Mouse (Mus musculus) testis, adult 2 months (tissue): ENCODE measurements around the gene Mrpl47. TPM values are rescaled to one million over a fixed set of nuclear protein-coding genes. Genes with fewer than 3 reads are reported as not detected.

Source experiments
- H3K27ac ChIP-seq: fragments of 200-500 bp; 2 replicates; pipeline ENCODE4 v1.5.1; 2012; ENCODE audit warnings: low read depth, low read length; ENCODE audit not compliant: control insufficient read depth, insufficient read depth
- H3K27me3 ChIP-seq: fragments of 200-500 bp; 2 replicates; pipeline ENCODE4 v1.6.1; 2012; ENCODE audit warnings: mild to moderate bottlenecking, low read length, moderate library complexity; ENCODE audit not compliant: control insufficient read depth, insufficient read depth
- H3K36me3 ChIP-seq: fragments of 200-500 bp; 2 replicates; pipeline ENCODE4 v1.6.1; 2012; ENCODE audit warnings: mild to moderate bottlenecking, low read length; ENCODE audit not compliant: control insufficient read depth, insufficient read depth
- H3K4me1 ChIP-seq: fragments of 200-500 bp; 2 replicates; pipeline ENCODE4 v1.6.1; 2012; ENCODE audit warnings: low read length; ENCODE audit not compliant: control insufficient read depth, insufficient read depth
- H3K4me3 ChIP-seq: fragments of 200-500 bp; 2 replicates; pipeline ENCODE4 v1.5.1; 2012; ENCODE audit warnings: low read depth, mild to moderate bottlenecking, low read length, moderate library complexity, mixed read lengths; ENCODE audit not compliant: control insufficient read depth
- CTCF ChIP-seq: fragments of 200-500 bp; IDR thresholded peaks from 2 replicates; pipeline ENCODE4 v1.5.1; 2012; ENCODE audit warnings: low read depth, mild to moderate bottlenecking, inconsistent platforms, low read length, moderate library complexity; ENCODE audit not compliant: control insufficient read depth, insufficient read depth, insufficient replicate concordance
- POLR2A ChIP-seq: fragments of 200-500 bp; IDR thresholded peaks from 2 replicates; pipeline ENCODE4 v1.6.1; 2012; ENCODE audit warnings: low read depth, mild to moderate bottlenecking, inconsistent platforms, low read length, moderate library complexity; ENCODE audit not compliant: control insufficient read depth
- polyA plus RNA-seq: library from polyadenylated mRNA; depleted of rRNA; stranded (reverse); fragments of >200 nt; gene quantifications from 2 replicates; pipeline ENCODE4 v1.2.3, GENCODE M21; 2012

Gene Mrpl47
- polyA plus RNA-seq, 1 experiment, result 18.8 TPM

DNA sequence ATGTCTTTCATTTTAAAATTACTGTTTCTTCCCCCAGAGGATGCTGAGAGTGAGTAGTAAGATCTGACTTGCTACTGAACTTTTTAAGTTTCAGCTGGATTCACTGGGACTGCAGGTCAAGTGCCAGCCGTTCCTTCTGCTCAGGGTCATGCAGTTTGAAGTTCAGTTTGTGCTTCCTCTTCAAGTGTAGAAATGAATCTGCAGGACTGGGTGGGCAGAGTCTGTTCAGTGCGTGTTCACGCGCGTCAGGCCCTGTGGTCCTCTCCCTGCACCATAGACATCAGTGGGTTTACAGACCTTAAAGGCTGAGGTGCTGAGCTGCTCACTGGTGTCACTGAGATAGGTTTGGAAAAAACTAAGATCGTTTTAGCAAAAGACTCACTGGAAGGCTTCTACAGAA, 7.6 kb upstream of the Mrpl47 start:
- Histone ChIP-seq H3K4me1 (no peaks in the 10 kb centered on the region), H3K36me3 (no peaks in the 10 kb centered on the region; the same call in none of the 2 replicates), H3K4me3 (no peak overlapping the region), H3K27ac (no peak overlapping the region), H3K27me3 (no peaks in the 10 kb centered on the region)
- TF ChIP-seq POLR2A (no peak), CTCF (no peak)

DNA sequence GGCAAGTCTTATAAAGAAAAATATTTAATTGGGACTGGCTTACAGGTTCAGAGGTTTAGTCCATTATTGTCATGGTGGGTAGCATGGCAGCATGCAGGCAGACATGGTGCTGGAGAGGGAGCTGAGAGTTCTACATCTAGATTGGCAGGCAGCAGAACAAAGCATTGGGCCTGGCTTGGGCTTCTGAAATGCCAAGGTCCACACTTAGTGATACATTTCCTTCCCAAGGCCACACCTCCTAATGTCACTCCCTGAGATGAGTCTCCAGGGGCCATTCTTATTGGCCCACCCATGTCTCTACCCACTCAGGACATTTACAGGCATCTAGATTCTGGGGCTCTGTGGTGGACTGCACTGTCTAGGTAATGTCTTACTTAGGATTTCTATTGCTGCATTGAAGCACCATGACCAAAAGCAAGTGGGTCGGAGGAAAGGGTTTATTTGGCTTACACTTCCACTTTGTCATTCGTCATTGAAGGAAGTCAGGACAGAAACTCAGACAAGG, 4.9 kb upstream of the Mrpl47 start:
- no peaks in the 10 kb centered on the region for H3K27me3 ChIP-seq
- no peaks in the 10 kb centered on the region; the same call in 1 of the 2 replicates for H3K4me1 ChIP-seq
- no peak overlapping the region for H3K27ac ChIP-seq
- TF ChIP-seq CTCF (no peak), POLR2A (no peak)
- no peak overlapping the region for H3K4me3 ChIP-seq
- no peaks in the 10 kb centered on the region; the same call in 1 of the 2 replicates for H3K36me3 ChIP-seq

DNA sequence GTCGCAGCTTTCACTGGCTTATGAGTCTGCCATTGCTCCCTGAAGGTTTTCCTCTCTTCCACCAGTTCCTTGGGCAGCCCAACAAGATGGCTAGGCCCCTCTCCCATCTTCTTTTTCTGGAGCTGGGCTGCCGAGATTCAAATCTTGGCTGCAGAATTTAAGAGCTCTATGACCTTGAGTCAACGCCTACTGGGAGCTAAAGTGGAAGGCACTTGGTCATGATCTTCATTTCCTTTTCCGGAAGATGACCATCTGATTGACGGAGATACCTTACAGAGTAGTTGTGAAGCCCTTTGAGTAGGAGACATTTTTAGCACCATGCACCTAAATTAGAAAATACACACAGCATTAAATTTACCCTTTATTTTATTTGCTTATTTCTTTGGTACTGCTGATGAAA, 1.1 kb upstream of the Mrpl47 start:
- no peak for TF ChIP-seq POLR2A
- TF ChIP-seq CTCF, result no peak
- no peak overlapping the region for H3K4me3 ChIP-seq
- no peak overlapping the region for H3K27ac ChIP-seq
- H3K36me3 ChIP-seq, result no peaks in the 10 kb centered on the region
- H3K27me3 ChIP-seq, result no peaks in the 10 kb centered on the region
- no peaks in the 10 kb centered on the region; the same call in 1 of the 2 replicates for H3K4me1 ChIP-seq

DNA sequence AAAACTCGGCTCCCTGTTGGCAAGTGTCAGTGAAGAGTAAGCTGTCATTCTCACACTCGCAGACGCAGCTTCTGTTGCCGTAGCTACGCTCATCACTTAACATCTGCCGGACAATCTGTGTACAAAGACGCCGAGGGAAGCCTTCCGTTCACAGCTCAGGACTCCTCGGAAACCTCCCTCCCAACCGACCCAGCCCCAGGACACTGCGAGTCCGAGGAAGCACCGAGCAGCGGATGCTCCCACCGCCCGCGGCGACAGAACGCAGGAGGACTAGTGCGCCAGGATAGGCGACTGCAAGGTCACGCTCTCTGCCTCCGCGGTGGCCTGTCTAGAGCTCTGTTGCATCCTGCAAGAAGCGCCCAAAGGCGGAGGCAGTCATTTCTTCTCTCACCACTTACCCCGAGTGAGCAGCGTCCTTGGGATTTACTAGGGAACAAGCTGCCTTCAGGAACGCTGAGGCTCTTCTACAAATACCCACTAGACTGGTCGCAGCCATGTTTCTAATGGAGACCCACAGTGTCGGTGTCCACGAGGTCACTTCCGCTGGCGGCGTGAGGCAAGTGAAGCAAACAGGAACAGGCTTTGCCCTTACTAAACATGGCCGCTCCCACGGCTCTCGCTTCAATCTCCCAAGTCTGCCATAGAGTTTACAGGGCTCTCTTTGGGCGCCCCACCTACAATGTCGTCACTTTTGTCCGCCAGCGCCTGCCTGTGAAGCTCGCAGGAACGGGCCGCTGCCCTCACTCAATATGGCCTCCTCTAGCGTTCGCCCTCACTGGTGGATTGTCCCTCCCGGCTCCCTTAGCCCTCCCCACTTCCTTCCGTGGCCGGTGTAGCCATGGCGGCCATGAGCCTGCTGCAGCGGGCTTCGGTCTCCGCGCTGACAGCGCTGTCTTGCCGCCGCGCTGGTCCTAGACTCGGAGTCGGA, 897 bp downstream of the Mrpl47 start, which contains the start of gene Ndufb5:
Gene Ndufb5, plus strand, starts transcription at position 747 of the 928 bp plus-strand sequence.
- H3K27ac ChIP-seq, result peak within 1 kb of the TSS; percentile 77
- H3K27me3 ChIP-seq, result no peaks in the 10 kb centered on the region
- H3K36me3 ChIP-seq, result peaks cover 2% of the 10 kb centered on the region; the same call in 1 of the 2 replicates
- H3K4me3 ChIP-seq, result peak within 1 kb of the TSS; percentile 96
- TF ChIP-seq POLR2A (peak; percentile 74), CTCF (no peak)
- no peaks in the 10 kb centered on the region; the same call in 1 of the 2 replicates for H3K4me1 ChIP-seq

DNA sequence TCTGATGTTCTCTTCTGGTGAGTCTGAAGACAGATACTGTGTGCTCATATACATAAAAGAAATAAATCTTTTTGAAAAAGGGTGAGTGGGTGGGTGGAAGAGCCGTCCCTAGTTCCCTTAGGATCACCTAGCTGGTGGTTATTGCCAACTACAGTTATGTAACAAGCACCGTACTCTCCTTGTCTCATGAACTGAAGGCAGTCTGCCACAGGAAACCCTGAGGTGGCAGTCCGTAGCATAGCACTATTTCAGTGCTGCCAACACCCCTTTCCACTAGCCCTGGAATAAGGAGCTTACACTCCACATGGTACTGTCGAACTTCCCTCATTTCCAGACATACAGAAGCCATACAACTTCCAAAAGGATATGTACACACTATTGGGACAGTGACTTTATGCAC, 9.5 kb downstream of the Mrpl47 start:
- Histone ChIP-seq H3K27ac (no peak overlapping the region), H3K4me3 (no peak overlapping the region), H3K36me3 (peaks cover 2% of the 10 kb centered on the region), H3K4me1 (no peaks in the 10 kb centered on the region), H3K27me3 (no peaks in the 10 kb centered on the region)
- TF ChIP-seq CTCF (no peak), POLR2A (no peak)

DNA sequence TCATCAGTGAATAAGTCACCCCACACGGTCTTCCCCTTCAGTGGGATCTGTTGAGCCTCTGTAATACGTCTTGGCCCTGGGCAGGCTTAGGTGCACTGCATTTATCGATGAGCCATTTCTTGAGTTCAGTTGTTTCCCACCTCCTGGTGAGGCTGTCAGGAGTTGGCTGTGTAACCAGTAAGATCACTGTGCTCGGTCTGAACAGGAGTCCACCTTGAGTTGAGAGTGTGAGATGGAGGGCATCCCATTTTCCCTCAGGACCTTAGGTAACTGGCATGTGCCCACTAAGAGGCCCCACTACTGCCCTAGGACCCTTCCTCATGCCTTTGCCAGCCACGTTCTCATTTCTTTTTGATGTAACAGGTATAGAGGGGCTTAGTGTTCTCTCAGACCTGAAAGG, 11.5 kb downstream of the Mrpl47 start:
- TF ChIP-seq CTCF (no peak), POLR2A (no peak)
- Histone ChIP-seq H3K4me1 (no peaks in the 10 kb centered on the region), H3K27me3 (no peaks in the 10 kb centered on the region), H3K4me3 (no peak overlapping the region), H3K27ac (no peak overlapping the region), H3K36me3 (no peaks in the 10 kb centered on the region; the same call in none of the 2 replicates)

DNA sequence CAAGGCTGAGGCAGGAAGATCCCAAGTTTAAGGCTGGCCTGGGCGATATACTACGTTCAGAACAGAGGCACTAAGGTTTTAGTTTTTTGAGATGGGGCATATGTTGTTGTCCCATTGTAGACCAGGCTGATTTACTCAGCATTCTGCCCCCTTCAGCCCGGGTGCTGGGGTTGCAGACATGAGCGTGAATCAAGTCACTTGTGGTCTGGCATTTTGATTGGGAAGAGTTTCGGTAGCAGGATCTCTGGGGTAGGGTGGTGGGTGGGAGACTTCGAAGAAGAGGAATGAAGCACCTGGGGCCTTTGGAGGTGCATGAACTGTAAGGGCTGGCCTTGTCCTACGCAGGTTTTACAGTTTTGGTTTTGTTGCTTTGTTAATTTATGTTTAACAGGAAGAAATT, 13.2 kb downstream of the Mrpl47 start:
- TF ChIP-seq CTCF (no peak), POLR2A (no peak)
- Histone ChIP-seq H3K4me3 (no peak overlapping the region), H3K4me1 (no peaks in the 10 kb centered on the region), H3K27me3 (no peaks in the 10 kb centered on the region), H3K36me3 (no peaks in the 10 kb centered on the region; the same call in none of the 2 replicates), H3K27ac (no peak overlapping the region)
